In genomic region chr4:44173177-44173576, GRCm38 (mm10) we compare ENCODE assay signal across 9 mouse cellular contexts.
DNase-seq lines count a peak whose midpoint lies in the region.
"Had no signal": no experiment of that assay in that cellular context is flagged by ENCODE, and none has a peak within 500 bp of the region (broad histone marks: within the 10 kb centered on the region; RNA-seq: fewer than 3 reads in every experiment).

No protein-coding gene starts in this region.

- H3K9me3 ChIP-seq in limb, embryonic 10.5 days (replicated peaks), result no peaks in the 10 kb centered on the region
- H3K9me3 ChIP-seq: megakaryocyte, embryonic 14.5 days had no signal

- no peak overlapping the region for H3K4me3 ChIP-seq in limb, embryonic 10.5 days
- H3K4me3 ChIP-seq: megakaryocyte, embryonic 14.5 days had no signal

- no peak overlapping the region for H3K27ac ChIP-seq in limb, embryonic 10.5 days

- 0% methylated on average over 1 of the region's 1 CpGs for WGBS in limb, embryonic 10.5 days

- DNase-seq in right cerebral cortex, adult 18-20 months, result peak; percentile 37
- DNase-seq in right cerebral cortex, postnatal 25 days, result no peak
- DNase-seq in adrenal gland, adult 8-10 months, result peak; percentile 28
- peak; percentile 84 for DNase-seq in embryo, embryonic 10.5 days (ENCODE audit: low spot score)
- DNase-seq in heart, postnatal 4 days, result peak; percentile 59
- peak; percentile 49 for DNase-seq in limb, embryonic 10.5 days (ENCODE audit: low spot score)
- DNase-seq in retina, adult 2 months (ENCODE audit: low read depth, low spot score), result peak; percentile 57
- no peak for DNase-seq in testis, postnatal 14 days (ENCODE audit: low spot score)

- peaks cover 8% of the 10 kb centered on the region for H3K4me1 ChIP-seq in limb, embryonic 10.5 days

- H3K36me3 ChIP-seq in limb, embryonic 10.5 days, result no peaks in the 10 kb centered on the region

- no peaks in the 10 kb centered on the region for H3K27me3 ChIP-seq in limb, embryonic 10.5 days (ENCODE audit: low read depth, poor library complexity, severe bottlenecking)

Comparison
In these comparisons a context has a peak if more than half of its experiments do, and no peak if none do; other contexts are left out.
1. DNase-seq: peak in right cerebral cortex, adult 18-20 months (single experiment), adrenal gland, adult 8-10 months (single experiment), embryo, embryonic 10.5 days (single experiment), heart, postnatal 4 days (single experiment), limb, embryonic 10.5 days (single experiment) and retina, adult 2 months (single experiment); none in right cerebral cortex, postnatal 25 days (single experiment) and testis, postnatal 14 days (single experiment).